24 mouse cellular contexts compared by ENCODE assay signal in the genomic region with DNA sequence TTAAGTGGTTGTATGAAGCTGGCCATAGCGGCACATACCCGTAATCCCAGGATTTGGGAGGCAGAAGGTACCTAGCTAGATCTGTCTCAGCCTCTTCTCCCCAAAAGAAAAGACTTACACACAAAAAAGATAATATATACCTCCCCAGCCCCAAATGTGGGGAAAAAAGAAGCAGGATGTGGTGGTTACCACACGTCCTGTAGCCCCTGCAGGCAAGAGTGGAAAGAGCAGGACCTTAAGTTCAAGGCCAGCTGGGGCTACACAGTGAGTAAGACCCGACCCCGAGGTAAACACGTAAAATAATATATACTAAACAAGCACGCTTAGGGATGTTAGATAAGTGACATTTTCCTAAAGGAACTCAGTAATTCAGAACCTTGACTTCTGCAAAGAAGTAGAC. TPM values are rescaled to one million over a fixed set of nuclear protein-coding genes. Genes with fewer than 3 reads are reported as not detected.
DNase-seq lines count a peak whose midpoint lies in the region; ATAC-seq lines count a peak whose summit lies in the region.
"Had no signal": no experiment of that assay in that cellular context is flagged by ENCODE, and none has a peak within 500 bp of the region (broad histone marks: within the 10 kb centered on the region; RNA-seq: fewer than 3 reads in every experiment).

No protein-coding gene starts in this region.

- peak; percentile 67 for DNase-seq in 416B (ENCODE audit: low read depth)
- peak; percentile 62 for DNase-seq in CD4-positive, CD25-positive, alpha-beta regulatory T cell, adult 2 months (ENCODE audit: low read depth, low spot score)
- no peak for DNase-seq in spleen, postnatal 36 days (ENCODE audit: low spot score in 2 of 2)
- no peak for DNase-seq in limb, embryonic 10.5 days (ENCODE audit: low spot score)
- no peak for DNase-seq in retina, postnatal 1 day
- DNase-seq: adrenal gland, adult 2 months; adrenal gland, postnatal 36 days; B cell, adult 2 months; cerebellum, adult 18-20 months; cerebellum, postnatal 10 days; gastrocnemius, postnatal 10 days; kidney, postnatal 25 days; right cerebral cortex, postnatal 14 days had no signal

- no peaks in the 10 kb centered on the region for H3K36me3 ChIP-seq in limb, embryonic 10.5 days
- H3K36me3 ChIP-seq: lung, embryonic 15.5 days had no signal

- H3K4me1 ChIP-seq in limb, embryonic 10.5 days: no peaks in the 10 kb centered on the region
- H3K4me1 ChIP-seq: forebrain, embryonic 13.5 days; lung, embryonic 15.5 days had no signal

- H3K27me3 ChIP-seq in limb, embryonic 10.5 days (ENCODE audit: low read depth, poor library complexity, severe bottlenecking): no peaks in the 10 kb centered on the region
- H3K27me3 ChIP-seq: forebrain, embryonic 13.5 days; limb, embryonic 13.5 days; lung, embryonic 15.5 days; megakaryocyte, embryonic 14.5 days; midbrain, embryonic 13.5 days had no signal

- H3K9me3 ChIP-seq in limb, embryonic 10.5 days (replicated peaks): no peaks in the 10 kb centered on the region
- H3K9me3 ChIP-seq: forebrain, embryonic 13.5 days; limb, embryonic 13.5 days; lung, embryonic 15.5 days; megakaryocyte, embryonic 14.5 days; midbrain, embryonic 13.5 days had no signal

- ATAC-seq in common myeloid progenitor, adult 5-6 weeks (replicated peaks; ENCODE audit: low read depth, poor library complexity, severe bottlenecking): peak; percentile 52; the same call in 1 of the 2 replicates
- ATAC-seq in megakaryocyte progenitor cell, adult 5-6 weeks (replicated peaks; ENCODE audit: poor library complexity): 0 out of 2 replicates have a peak, but pooled peaks have one; percentile 17
- ATAC-seq: forebrain, embryonic 13.5 days; hindbrain, postnatal 0 days; intestine, postnatal 0 days; midbrain, embryonic 13.5 days had no signal

- H3K4me3 ChIP-seq in limb, embryonic 10.5 days: no peak overlapping the region
- H3K4me3 ChIP-seq: forebrain, embryonic 13.5 days; left cerebral cortex, adult 2 months; limb, embryonic 13.5 days; lung, embryonic 15.5 days; megakaryocyte, embryonic 14.5 days; midbrain, embryonic 13.5 days had no signal

- H3K27ac ChIP-seq in limb, embryonic 10.5 days: no peak overlapping the region
- H3K27ac ChIP-seq: forebrain, embryonic 13.5 days; hindbrain, postnatal 0 days; left cerebral cortex, adult 2 months; limb, embryonic 13.5 days; lung, embryonic 15.5 days; midbrain, embryonic 13.5 days had no signal

- WGBS in limb, embryonic 10.5 days: 92% methylated on average over 7 of the region's 7 CpGs

RNA-seq across cellular contexts. Expression of gene Srsf12, which starts 18.4 kb away (rescaled TPM):
- total RNA-seq in common myeloid progenitor, adult 5-6 weeks (2017): 0.68 TPM in 1 of 2 replicates, not detected in the other
- not detected in 2 replicates for total RNA-seq in megakaryocyte progenitor cell, adult 5-6 weeks (2015)
- total RNA-seq in megakaryocyte progenitor cell, adult 5-6 weeks (2017): not detected in 2 replicates
- polyA plus RNA-seq in limb, embryonic 10.5 days (2016; fragmentation: Nextera tagmentation; extraction: Ambion mirVana): 6.0 and 8.8 TPM in 2 replicates
- total RNA-seq: heart, postnatal 25 days had no signal

RNA-seq across cellular contexts. Expression of gene Pm20d2, which starts 37.6 kb away (rescaled TPM):
- total RNA-seq in common myeloid progenitor, adult 5-6 weeks (2017): 1.4 and 1.6 TPM in 2 replicates
- total RNA-seq in megakaryocyte progenitor cell, adult 5-6 weeks (2015): 0.24 and 0.47 TPM in 2 replicates
- 0.37 TPM in 1 of 2 replicates, not detected in the other for total RNA-seq in megakaryocyte progenitor cell, adult 5-6 weeks (2017)
- polyA plus RNA-seq in limb, embryonic 10.5 days (2016; fragmentation: Nextera tagmentation; extraction: Ambion mirVana): 0.68 and 1.5 TPM in 2 replicates

Comparison
In these comparisons a context has a peak if more than half of its experiments do, and no peak if none do; other contexts are left out.
1. DNase-seq: peak in 416B (single experiment) and CD4-positive, CD25-positive, alpha-beta regulatory T cell, adult 2 months (single experiment); none in spleen, postnatal 36 days (0 of 2), limb, embryonic 10.5 days (single experiment) and retina, postnatal 1 day (single experiment).